Mouse (Mus musculus): ENCODE data around the gene Ric8a.

Ric8a gene

GRCm38 (mm10) chr7:140846676-140847075 lies 10.1 kb upstream of the Ric8a start:
- no peak for DNase-seq (ENCODE audit: low read depth)

- DNase-seq (ENCODE audit: low read depth), result no peak
These were observed 8.8 kb upstream of the Ric8a start, which contains the start of gene Odf3 for GRCm38 (mm10) chr7:140847755-140848580. Gene Odf3 (plus strand): TSS chr7:140847805.

- DNase-seq (ENCODE audit: low read depth), result no peak
These were observed 8.2 kb upstream of the Ric8a start for GRCm38 (mm10) chr7:140848591-140848990.

GRCm38 (mm10) chr7:140851916-140852315 lies 4.8 kb upstream of the Ric8a start:
- DNase-seq (ENCODE audit: low read depth), result no peak

- DNase-seq (ENCODE audit: low read depth), result no peak
These were observed 3.4 kb upstream of the Ric8a start for GRCm38 (mm10) chr7:140853386-140853785.

GRCm38 (mm10) chr7:140854483-140854882 lies 2.3 kb upstream of the Ric8a start:
- no peak for DNase-seq (ENCODE audit: low read depth)

GRCm38 (mm10) chr7:140855181-140855580 lies 1.6 kb upstream of the Ric8a start:
- no peak for DNase-seq (ENCODE audit: low read depth)

- DNase-seq (ENCODE audit: low read depth), result peak; percentile 87
These were observed 635 bp upstream of the Ric8a start, which contains the start of gene Gm45785 for GRCm38 (mm10) chr7:140855860-140856784. Gene Gm45785 (minus strand): TSS chr7:140856331.

GRCm38 (mm10) chr7:140857550-140858505 lies 1.1 kb downstream of the Ric8a start, which contains the start of gene Bet1l:
Gene Bet1l (minus strand): TSS chr7:140857577.
- no peak for DNase-seq (ENCODE audit: low read depth)

- DNase-seq (ENCODE audit: low read depth), result no peak
These were observed 2.0 kb downstream of the Ric8a start for GRCm38 (mm10) chr7:140858746-140859145.

- DNase-seq (ENCODE audit: low read depth), result no peak
These were observed 3.2 kb downstream of the Ric8a start for GRCm38 (mm10) chr7:140859997-140860396.

- DNase-seq (ENCODE audit: low read depth), result no peak
These were observed 4.0 kb downstream of the Ric8a start for GRCm38 (mm10) chr7:140860728-140861127.

GRCm38 (mm10) chr7:140864761-140865160 lies 8.0 kb downstream of the Ric8a start:
- no peak for DNase-seq (ENCODE audit: low read depth)

- DNase-seq (ENCODE audit: low read depth), result no peak
These were observed 17.5 kb downstream of the Ric8a start for GRCm38 (mm10) chr7:140874224-140874623.

- no peak for DNase-seq (ENCODE audit: low read depth)
These were observed 20.6 kb downstream of the Ric8a start for GRCm38 (mm10) chr7:140877364-140877763.

GRCm38 (mm10) chr7:140879355-140879754 lies 22.6 kb downstream of the Ric8a start:
- no peak for DNase-seq (ENCODE audit: low read depth)

- no peak for DNase-seq (ENCODE audit: low read depth)
These were observed 23.7 kb downstream of the Ric8a start for GRCm38 (mm10) chr7:140880419-140880818.

- no peak for DNase-seq (ENCODE audit: low read depth)
These were observed 24.2 kb downstream of the Ric8a start for GRCm38 (mm10) chr7:140880865-140881515.

GRCm38 (mm10) chr7:140881696-140882468 lies 25.1 kb downstream of the Ric8a start, which contains the start of the genes Psmd13 and Sirt3:
Gene Psmd13 (plus strand): TSS chr7:140881968.
Gene Sirt3 (minus strand): TSS chr7:140882309.
- peak; percentile 78 for DNase-seq (ENCODE audit: low read depth)

- no peak for DNase-seq (ENCODE audit: low read depth)
These were observed 25.7 kb downstream of the Ric8a start for GRCm38 (mm10) chr7:140882469-140882803.
